Mouse (Mus musculus) testis, postnatal 10 days (tissue): ENCODE measurements at regions not wholly inside any gene's neighbourhood (a gene's known extent, or its start where the extent isn't known, plus 50 kb on each side); places are given as distances from the start of the nearest gene placed in this dataset.

Source experiments
- DNase-seq: peaks from one replicate; pipeline ENCODE4 v3.0.0; 2021; ENCODE audit warnings: low spot score

GRCm38 (mm10) chr2:80973217-80973616, 356.2 kb downstream of the Nup35 start:
- no peak for DNase-seq

GRCm38 (mm10) chr2:80998296-80998695, 381.3 kb downstream of the Nup35 start:
- DNase-seq: no peak

- DNase-seq: no peak
These were observed 390.0 kb downstream of the Nup35 start for GRCm38 (mm10) chr2:81007071-81007470.

GRCm38 (mm10) chr2:81023620-81024019, 406.6 kb downstream of the Nup35 start:
- DNase-seq: no peak
